Mouse (Mus musculus): ENCODE measurements around the gene Slc35f2.

DNA sequence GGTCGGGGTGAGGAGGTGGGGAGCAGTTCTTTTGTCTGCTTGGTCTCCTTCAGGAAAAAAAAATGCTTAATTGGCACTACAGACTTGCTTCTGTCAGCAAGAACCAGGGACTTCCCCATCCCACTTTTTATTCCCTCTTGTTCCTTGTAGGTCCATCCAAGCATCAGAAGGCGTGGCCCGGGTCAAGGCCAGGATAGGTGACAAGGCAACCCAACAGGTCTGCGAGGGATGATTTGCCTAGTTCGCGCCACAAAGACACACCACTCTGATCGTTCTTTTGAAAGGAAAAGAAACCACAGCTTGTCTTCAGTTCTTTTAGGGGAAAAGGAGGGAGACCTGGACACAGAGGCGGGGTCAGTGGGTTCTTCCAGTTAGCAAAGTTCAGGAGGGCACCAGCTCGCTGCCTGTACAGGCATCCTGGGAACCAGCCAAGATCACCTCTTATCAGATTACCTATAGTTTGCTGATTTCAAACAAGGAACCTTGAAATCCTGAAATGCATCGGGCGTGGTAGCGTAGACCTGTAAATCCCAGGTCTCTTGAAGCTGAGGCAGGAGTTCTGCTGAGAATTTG lies 481 bp upstream of the Slc35f2 start:
- TF ChIP-seq CHD2 (IDR thresholded peaks at IDR 0.05; ENCODE audit: low read length) (no peak), EP300 (IDR thresholded peaks at IDR 0.05; ENCODE audit: low read depth in 1 of 2, low read length in 2 of 2) (no peak), CTCF (IDR thresholded peaks at IDR 0.05 in 2 of 3, conservative IDR thresholded peaks at IDR 0.05 in 1 of 3; ENCODE audit: control insufficient read depth in 1 of 3, insufficient read depth in 1 of 3, low read depth in 2 of 3, low read length in 3 of 3, poor library complexity in 1 of 3, severe bottlenecking in 1 of 3) (no peak), POLR2A (IDR thresholded peaks at IDR 0.05; ENCODE audit: control insufficient read depth in 1 of 2, insufficient read depth in 1 of 2, low read depth in 1 of 2, low read length in 2 of 2, poor library complexity in 1 of 2) (no peak)
